Mouse (Mus musculus): ENCODE data around the gene Clgn. TPM values are rescaled to one million over a fixed set of nuclear protein-coding genes. Genes with fewer than 3 reads are reported as not detected.
A peak's percentile ranks its signal among the peaks of the same experiment; 100 is the strongest.
"Not testable (repeated sequence)": the region's sequence is repeated elsewhere in the genome, so short reads cannot be mapped to it uniquely, and the experiment has no call there.

Clgn gene
- polyA plus RNA-seq, 1 experiment from 2014 or later, result 0.33 TPM

GRCm38 (mm10) chr8:83417970-83418369 is 28.3 kb downstream of the Clgn start:
- no peak overlapping the region for H3K9ac ChIP-seq (ENCODE audit: low read depth, low read length)
- no peak for ATAC-seq
- H3K27me3 ChIP-seq (replicated peaks; ENCODE audit: control insufficient read depth, insufficient read depth, low read length), result no peaks in the 10 kb centered on the region
- H3K4me1 ChIP-seq (ENCODE audit: control insufficient read depth, insufficient read depth, low read length), result no peaks in the 10 kb centered on the region
- H3K4me3 ChIP-seq (ENCODE audit: low read length), result no peak overlapping the region
- WGBS, result 78% methylated on average over 6 of the region's 6 CpGs
- H3K4me2 ChIP-seq (ENCODE audit: low read depth, low read length), result no peak overlapping the region
- H3K9me3 ChIP-seq (ENCODE audit: control insufficient read depth, low read length), result no peaks in the 10 kb centered on the region
- H3K27ac ChIP-seq (ENCODE audit: low read length), result no peak overlapping the region
- no peaks in the 10 kb centered on the region for H3K36me3 ChIP-seq (ENCODE audit: control insufficient read depth, insufficient read depth, low read length)

- Histone ChIP-seq H3K9me3 (ENCODE audit: control insufficient read depth, low read length) (no peaks in the 10 kb centered on the region), H3K4me1 (ENCODE audit: control insufficient read depth, insufficient read depth, low read length) (no peaks in the 10 kb centered on the region), H3K4me3 (ENCODE audit: low read length) (no peak overlapping the region), H3K4me2 (ENCODE audit: low read depth, low read length) (no peak overlapping the region), H3K9ac (ENCODE audit: low read depth, low read length) (no peak overlapping the region), H3K27ac (ENCODE audit: low read length) (no peak overlapping the region), H3K36me3 (ENCODE audit: control insufficient read depth, insufficient read depth, low read length) (no peaks in the 10 kb centered on the region), H3K27me3 (replicated peaks; ENCODE audit: control insufficient read depth, insufficient read depth, low read length) (no peaks in the 10 kb centered on the region)
- no peak for ATAC-seq
- 84% methylated on average over 11 of the region's 11 CpGs for WGBS
These were observed 29.3 kb downstream of the Clgn start for GRCm38 (mm10) chr8:83418805-83419516.

DNA sequence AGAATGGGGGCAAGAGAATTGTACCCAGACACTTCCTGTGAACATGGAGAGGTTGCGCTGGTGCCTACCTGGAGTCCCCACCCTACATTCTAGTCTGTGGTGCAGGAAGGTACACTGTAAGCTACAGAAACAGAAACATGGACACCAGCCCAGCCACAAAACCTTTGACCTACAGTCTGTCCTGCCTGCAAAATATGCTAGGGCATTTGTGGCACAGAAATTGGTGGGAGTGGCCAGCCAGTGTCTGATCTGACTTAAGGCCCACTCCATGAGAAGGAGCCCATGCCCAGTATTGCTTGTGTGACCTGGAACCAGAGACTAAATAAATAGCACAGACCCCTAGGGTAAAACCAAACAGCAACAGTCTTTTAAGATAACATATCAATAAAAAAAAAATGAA is 31.7 kb downstream of the Clgn start:
- Histone ChIP-seq H3K36me3 (ENCODE audit: control insufficient read depth, insufficient read depth, low read length) (no peaks in the 10 kb centered on the region), H3K27ac (ENCODE audit: low read length) (no peak overlapping the region), H3K4me3 (ENCODE audit: low read length) (no peak overlapping the region), H3K4me2 (ENCODE audit: low read depth, low read length) (no peak overlapping the region), H3K4me1 (ENCODE audit: control insufficient read depth, insufficient read depth, low read length) (no peaks in the 10 kb centered on the region), H3K9me3 (ENCODE audit: control insufficient read depth, low read length) (no peaks in the 10 kb centered on the region), H3K9ac (ENCODE audit: low read depth, low read length) (no peak overlapping the region), H3K27me3 (replicated peaks; ENCODE audit: control insufficient read depth, insufficient read depth, low read length) (no peaks in the 10 kb centered on the region)
- no peak for ATAC-seq
- 95% methylated on average over 1 of the region's 1 CpGs for WGBS

GRCm38 (mm10) chr8:83423032-83423825 is 33.6 kb downstream of the Clgn start:
- Histone ChIP-seq H3K4me1 (ENCODE audit: control insufficient read depth, insufficient read depth, low read length) (no peaks in the 10 kb centered on the region), H3K9me3 (ENCODE audit: control insufficient read depth, low read length) (no peaks in the 10 kb centered on the region), H3K27me3 (replicated peaks; ENCODE audit: control insufficient read depth, insufficient read depth, low read length) (no peaks in the 10 kb centered on the region), H3K4me3 (ENCODE audit: low read length) (no peak overlapping the region), H3K4me2 (ENCODE audit: low read depth, low read length) (no peak overlapping the region), H3K27ac (ENCODE audit: low read length) (no peak overlapping the region), H3K9ac (ENCODE audit: low read depth, low read length) (no peak overlapping the region), H3K36me3 (ENCODE audit: control insufficient read depth, insufficient read depth, low read length) (no peaks in the 10 kb centered on the region)
- ATAC-seq, result no peak; the same call in 1 of the 2 replicates
- 77% methylated on average over 13 of the region's 13 CpGs for WGBS

DNA sequence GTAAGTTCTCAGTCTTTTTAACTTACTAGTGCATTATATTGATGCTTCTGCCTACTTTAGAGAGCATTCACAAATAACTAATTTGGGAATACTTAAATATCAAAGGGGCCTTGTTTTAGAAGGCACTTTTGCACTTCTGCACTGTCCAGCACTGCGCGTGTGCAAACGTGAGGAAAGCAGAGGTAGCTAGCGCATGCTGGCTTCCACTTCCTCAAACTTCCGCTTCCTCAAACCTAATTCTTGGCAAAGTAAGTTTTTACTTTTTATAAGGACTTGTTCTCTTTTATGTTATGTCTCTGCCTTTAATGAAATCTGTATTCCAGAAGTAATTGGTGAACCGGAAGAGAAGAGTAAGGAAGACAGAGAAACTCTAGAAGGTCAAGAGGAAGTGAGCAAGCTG is 35.5 kb downstream of the Clgn start:
- H3K4me2 ChIP-seq (ENCODE audit: low read depth, low read length), result no peak overlapping the region
- ATAC-seq, result no peak
- WGBS, result 88% methylated on average over 6 of the region's 6 CpGs
- H3K4me1 ChIP-seq (ENCODE audit: control insufficient read depth, insufficient read depth, low read length), result no peaks in the 10 kb centered on the region
- H3K27me3 ChIP-seq (replicated peaks; ENCODE audit: control insufficient read depth, insufficient read depth, low read length), result no peaks in the 10 kb centered on the region
- H3K9ac ChIP-seq (ENCODE audit: low read depth, low read length), result no peak overlapping the region
- H3K9me3 ChIP-seq (ENCODE audit: control insufficient read depth, low read length), result no peaks in the 10 kb centered on the region
- H3K36me3 ChIP-seq (ENCODE audit: control insufficient read depth, insufficient read depth, low read length), result no peaks in the 10 kb centered on the region
- no peak overlapping the region for H3K4me3 ChIP-seq (ENCODE audit: low read length)
- H3K27ac ChIP-seq (ENCODE audit: low read length), result no peak overlapping the region

DNA sequence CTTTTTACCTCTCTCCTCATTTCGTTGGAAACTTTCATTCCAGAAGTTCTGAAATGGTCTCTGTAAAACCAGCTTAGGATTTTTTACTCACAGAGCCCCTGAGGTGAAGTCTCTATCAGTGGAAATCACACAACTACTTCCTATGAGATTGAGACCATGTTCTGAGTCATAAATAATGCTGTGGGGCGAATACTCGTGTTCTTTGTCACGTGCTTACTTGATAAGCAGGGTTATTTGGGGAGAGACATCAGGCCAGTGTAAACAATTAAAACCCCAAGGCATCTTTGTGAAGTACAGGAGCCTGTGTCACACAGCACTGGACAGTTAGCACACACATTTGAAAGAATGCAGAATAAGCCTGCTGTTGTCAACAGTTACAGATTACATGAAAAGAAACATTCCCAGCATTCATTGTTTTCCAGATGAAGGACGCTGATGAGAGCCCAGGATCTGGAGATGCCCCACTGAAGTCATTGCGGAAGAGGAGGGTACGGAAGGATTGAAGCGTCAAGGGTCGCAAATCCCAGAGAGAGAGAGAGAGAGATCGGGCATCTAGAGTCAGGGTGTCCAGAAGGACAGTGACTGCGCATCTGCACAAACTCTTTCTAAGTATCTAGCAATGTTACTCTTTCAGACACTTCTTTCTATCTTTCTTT is 36.6 kb downstream of the Clgn start:
- no peaks in the 10 kb centered on the region for H3K9me3 ChIP-seq (ENCODE audit: control insufficient read depth, low read length)
- H3K27me3 ChIP-seq (replicated peaks; ENCODE audit: control insufficient read depth, insufficient read depth, low read length), result no peaks in the 10 kb centered on the region
- no peaks in the 10 kb centered on the region for H3K4me1 ChIP-seq (ENCODE audit: control insufficient read depth, insufficient read depth, low read length)
- no peak overlapping the region for H3K27ac ChIP-seq (ENCODE audit: low read length)
- no peak for ATAC-seq
- 57% methylated on average over 11 of the region's 11 CpGs for WGBS
- no peak overlapping the region for H3K4me3 ChIP-seq (ENCODE audit: low read length)
- H3K9ac ChIP-seq (ENCODE audit: low read depth, low read length), result no peak overlapping the region
- no peaks in the 10 kb centered on the region for H3K36me3 ChIP-seq (ENCODE audit: control insufficient read depth, insufficient read depth, low read length)
- H3K4me2 ChIP-seq (ENCODE audit: low read depth, low read length), result no peak overlapping the region

GRCm38 (mm10) chr8:83426949-83427348 is 37.3 kb downstream of the Clgn start:
- no peak for ATAC-seq
- Histone ChIP-seq H3K36me3 (ENCODE audit: control insufficient read depth, insufficient read depth, low read length) (no peaks in the 10 kb centered on the region), H3K27me3 (replicated peaks; ENCODE audit: control insufficient read depth, insufficient read depth, low read length) (no peaks in the 10 kb centered on the region), H3K4me2 (ENCODE audit: low read depth, low read length) (no peak overlapping the region), H3K4me1 (ENCODE audit: control insufficient read depth, insufficient read depth, low read length) (no peaks in the 10 kb centered on the region), H3K4me3 (ENCODE audit: low read length) (no peak overlapping the region), H3K27ac (ENCODE audit: low read length) (no peak overlapping the region), H3K9me3 (ENCODE audit: control insufficient read depth, low read length) (no peaks in the 10 kb centered on the region), H3K9ac (ENCODE audit: low read depth, low read length) (no peak overlapping the region)
- WGBS, result 68% methylated on average over 7 of the region's 7 CpGs

DNA sequence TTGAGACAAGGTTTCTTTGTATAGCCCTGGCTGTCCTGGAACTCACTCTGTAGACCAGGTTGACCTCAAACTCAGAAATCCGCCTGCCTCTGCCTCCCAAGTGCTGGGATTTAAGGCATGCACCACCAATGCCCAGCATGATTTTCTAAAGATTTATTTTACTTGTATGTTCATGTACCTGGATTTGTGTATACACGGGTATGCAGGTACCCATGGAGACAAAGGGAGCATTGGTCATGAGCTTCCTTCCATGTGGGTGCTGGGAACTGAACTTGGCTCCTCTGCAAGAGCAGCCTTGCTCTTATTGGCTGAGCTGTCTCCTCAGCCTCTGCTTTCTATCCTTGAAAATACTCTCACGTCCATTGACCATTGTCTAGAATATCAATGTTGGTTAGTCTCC is 39.0 kb downstream of the Clgn start:
- WGBS, result 86% methylated on average over 3 of the region's 3 CpGs

GRCm38 (mm10) chr8:83429071-83429524 is 39.4 kb downstream of the Clgn start:
- ATAC-seq, result 0 out of 2 replicates have a peak, but pooled peaks have one; percentile 56
- WGBS, result 59% methylated on average over 4 of the region's 4 CpGs
- Histone ChIP-seq H3K27me3 (replicated peaks; ENCODE audit: control insufficient read depth, insufficient read depth, low read length) (no peaks in the 10 kb centered on the region), H3K4me3 (ENCODE audit: low read length) (no peak overlapping the region), H3K9me3 (ENCODE audit: control insufficient read depth, low read length) (no peaks in the 10 kb centered on the region), H3K36me3 (ENCODE audit: control insufficient read depth, insufficient read depth, low read length) (no peaks in the 10 kb centered on the region), H3K27ac (ENCODE audit: low read length) (no peak overlapping the region), H3K9ac (ENCODE audit: low read depth, low read length) (no peak overlapping the region), H3K4me1 (ENCODE audit: control insufficient read depth, insufficient read depth, low read length) (no peaks in the 10 kb centered on the region), H3K4me2 (ENCODE audit: low read depth, low read length) (no peak overlapping the region)

More for the DNA sequence above, 39.0 kb downstream of the Clgn start:
- H3K27ac ChIP-seq (ENCODE audit: low read length); H3K9ac ChIP-seq (ENCODE audit: low read depth, low read length); H3K9me3 ChIP-seq (ENCODE audit: control insufficient read depth, low read length); H3K4me3 ChIP-seq (ENCODE audit: low read length); H3K27me3 ChIP-seq (replicated peaks; ENCODE audit: control insufficient read depth, insufficient read depth, low read length); H3K36me3 ChIP-seq (ENCODE audit: control insufficient read depth, insufficient read depth, low read length); H3K4me2 ChIP-seq (ENCODE audit: low read depth, low read length); H3K4me1 ChIP-seq (ENCODE audit: control insufficient read depth, insufficient read depth, low read length); ATAC-seq: not testable (repeated sequence)
